Mouse (Mus musculus) heart, postnatal 0 days (tissue): ENCODE results near the gene Armc12. TPM values are rescaled to one million over a fixed set of nuclear protein-coding genes. Genes with fewer than 3 reads are reported as not detected.
A peak's percentile ranks its signal among the peaks of the same experiment; 100 is the strongest.

Source experiments
- ATAC-seq: fragments of 200-750 bp; cut with Nextera tagmentation; 2 replicates; pipeline ENCODE4 v1.8.0; 2017; ENCODE audit warnings: low read depth, moderate number of reproducible peaks, moderate library complexity; ENCODE audit not compliant: insufficient read depth
- DNase-seq: peaks from one replicate; pipeline ENCODE4 v3.0.0-alpha.2; 2016; ENCODE audit warnings: low spot score
- H3K27ac ChIP-seq: fragments of 300-500 bp; sonication (generic); 2 replicates; pipeline ENCODE4 v1.5.1; 2014; ENCODE audit warnings: low read depth, mild to moderate bottlenecking
- H3K27me3 ChIP-seq: fragments of 300-500 bp; sonication (generic); 2 replicates; pipeline ENCODE4 v1.6.1; 2014; ENCODE audit warnings: low read length, mixed read lengths; ENCODE audit not compliant: control insufficient read depth, insufficient read depth
- H3K36me3 ChIP-seq: fragments of 300-500 bp; sonication (generic); replicated peaks from 2 replicates; pipeline ENCODE4 v1.6.1; 2014; ENCODE audit warnings: low read length, mixed read lengths; ENCODE audit not compliant: control insufficient read depth, insufficient read depth
- H3K4me1 ChIP-seq: fragments of 300-500 bp; sonication (generic); 2 replicates; pipeline ENCODE4 v1.6.1; 2014; ENCODE audit warnings: antibody characterized with exemption; ENCODE audit not compliant: control insufficient read depth, insufficient read depth
- H3K4me2 ChIP-seq: fragments of 300-500 bp; sonication (generic); 2 replicates; pipeline ENCODE4 v1.6.1; 2014; ENCODE audit warnings: low read depth, mild to moderate bottlenecking, low read length, moderate library complexity
- H3K4me3 ChIP-seq: fragments of 300-500 bp; sonication (generic); 2 replicates; pipeline ENCODE4 v1.5.1; 2014; ENCODE audit warnings: low read depth, low read length
- H3K9ac ChIP-seq: fragments of 300-500 bp; sonication (generic); replicated peaks from 2 replicates; pipeline ENCODE4 v1.6.1; 2014; ENCODE audit warnings: low read depth, low read length, mixed read lengths
- H3K9me3 ChIP-seq: fragments of 300-500 bp; sonication (generic); replicated peaks from 2 replicates; pipeline ENCODE4 v1.6.1; 2016; ENCODE audit warnings: low read length; ENCODE audit not compliant: control insufficient read depth
- CTCF ChIP-seq: IDR thresholded peaks from 2 replicates; pipeline ENCODE4 v1.5.1; 2016; ENCODE audit warnings: antibody characterized with exemption, control low read depth, low read depth
- EP300 ChIP-seq: IDR thresholded peaks from 2 replicates; pipeline ENCODE4 v1.6.1; 2016; ENCODE audit warnings: antibody characterized with exemption, low read depth
- WGBS: fragments of 180-500 bp; shearing (Covaris S2); extraction: QIAGEN DNeasy Blood & Tissue Kit; methylation state at CpG from one replicate; pipeline ENCODE4 v1.1.7; 2014; 5-methylcytosine and 5-hydroxymethylcytosine counted together
- polyA plus RNA-seq: library from polyadenylated mRNA; unstranded; fragments of >200 nt; fragmentation: Nextera tagmentation; extraction: Ambion mirVana; gene quantifications from 2 replicates; pipeline ENCODE4 v1.2.1, GENCODE M21; 2015
- total RNA-seq: library from RNA; depleted of rRNA; stranded (reverse); fragments of >200 nt; gene quantifications from 2 replicates; pipeline ENCODE4 v1.2.3, GENCODE M21; 2014; ENCODE audit warnings: low replicate concordance

Gene Armc12
- total and polyA plus RNA-seq, 2 experiments from 2014 or later = not detected

DNA sequence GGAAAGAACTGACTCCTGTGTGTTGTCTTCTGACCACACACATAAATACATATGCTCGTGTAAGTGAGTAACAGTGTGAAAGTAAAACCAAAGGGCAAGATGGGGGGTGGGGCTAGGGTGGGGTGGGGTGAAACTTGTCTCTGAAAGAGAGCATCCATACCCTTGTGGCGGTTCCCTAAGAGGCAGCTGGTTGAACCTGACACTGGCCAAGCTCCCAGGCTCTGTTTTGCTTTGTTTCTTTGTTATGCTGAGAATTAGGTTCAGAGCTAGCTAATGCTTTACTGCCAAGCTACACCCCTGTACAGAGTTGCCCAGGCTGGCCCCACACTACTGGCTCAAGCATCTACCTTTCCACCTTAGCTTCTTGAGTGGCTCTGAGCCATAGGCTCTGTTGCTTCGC is 30.1 kb upstream of the Armc12 start:
- H3K4me1 ChIP-seq = no peaks in the 10 kb centered on the region
- WGBS = 75% methylated on average over 3 of the region's 3 CpGs
- no peak for TF ChIP-seq EP300
- TF ChIP-seq CTCF = no peak
- no peak for DNase-seq
- no peak overlapping the region for H3K4me2 ChIP-seq
- no peaks in the 10 kb centered on the region for H3K36me3 ChIP-seq
- no peak overlapping the region for H3K4me3 ChIP-seq
- no peak for ATAC-seq
- no peak overlapping the region for H3K9ac ChIP-seq
- H3K9me3 ChIP-seq = 0 out of 2 replicates have a peak, but pooled peaks cover 5% of the 10 kb centered on the region
- no peak overlapping the region for H3K27ac ChIP-seq
- H3K27me3 ChIP-seq = no peaks in the 10 kb centered on the region

DNA sequence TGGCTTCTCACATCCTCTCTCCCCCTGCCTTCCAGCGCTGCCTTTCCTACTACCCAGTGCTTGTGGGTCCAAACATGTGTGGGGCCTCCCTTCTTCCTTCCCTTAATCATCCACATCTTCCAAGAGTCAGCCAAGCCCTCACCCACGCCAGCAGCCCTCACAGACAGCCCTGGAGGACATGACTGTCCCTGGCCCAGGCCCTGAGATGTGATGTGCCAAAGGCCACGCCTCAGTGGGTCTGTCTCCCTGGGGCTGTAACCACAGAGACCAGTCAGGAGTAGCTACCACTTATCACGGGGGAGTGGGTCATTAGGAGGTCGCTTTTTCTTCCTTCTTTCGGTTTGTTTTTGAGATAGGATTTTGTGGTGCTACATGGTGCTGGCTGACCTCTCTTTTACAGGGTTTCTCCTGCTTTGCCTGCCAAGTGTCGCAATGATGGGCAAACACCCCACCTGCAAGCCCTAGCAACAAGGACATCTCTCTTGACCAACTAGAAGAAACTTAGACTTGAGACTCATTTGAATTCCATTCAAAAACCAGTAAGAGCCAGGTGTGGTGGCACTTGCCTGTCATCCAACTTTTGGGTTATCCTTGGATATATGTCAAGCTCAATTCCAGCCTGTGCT is 28.3 kb upstream of the Armc12 start:
- H3K9me3 ChIP-seq = 0 out of 2 replicates have a peak, but pooled peaks cover 5% of the 10 kb centered on the region
- WGBS = 41% methylated on average over 7 of the region's 7 CpGs
- no peak overlapping the region for H3K4me2 ChIP-seq
- H3K27ac ChIP-seq = no peak overlapping the region
- DNase-seq (no peak), ATAC-seq (no peak)
- TF ChIP-seq CTCF (no peak), EP300 (no peak)
- no peaks in the 10 kb centered on the region for H3K36me3 ChIP-seq
- no peaks in the 10 kb centered on the region for H3K4me1 ChIP-seq
- H3K27me3 ChIP-seq = no peaks in the 10 kb centered on the region
- no peak overlapping the region for H3K9ac ChIP-seq
- H3K4me3 ChIP-seq = no peak overlapping the region

DNA sequence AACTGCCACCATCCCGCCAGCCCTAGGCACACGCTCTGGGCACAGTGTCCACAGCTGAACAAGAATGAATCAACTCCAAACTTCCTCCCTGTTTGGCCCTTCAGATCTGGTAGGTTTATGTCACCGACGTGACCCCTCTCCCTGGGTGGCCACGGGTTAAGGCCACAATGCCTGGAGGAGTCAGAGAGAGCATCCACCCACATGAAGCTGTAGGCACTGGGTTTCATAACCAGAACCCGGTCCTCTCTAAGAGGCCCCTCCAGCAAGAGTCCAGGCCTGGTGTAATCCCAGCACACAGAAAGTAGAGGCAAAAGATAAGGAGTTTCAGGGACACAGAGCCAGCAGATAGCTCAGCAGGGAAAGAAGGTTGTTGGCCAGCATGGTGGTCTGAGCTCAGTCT is 26.4 kb upstream of the Armc12 start:
- WGBS = 77% methylated on average over 6 of the region's 6 CpGs
- Histone ChIP-seq H3K4me3 (no peak overlapping the region), H3K4me1 (peaks cover 4% of the 10 kb centered on the region; the same call in 1 of the 2 replicates), H3K9me3 (0 out of 2 replicates have a peak, but pooled peaks cover 5% of the 10 kb centered on the region), H3K27me3 (no peaks in the 10 kb centered on the region), H3K27ac (no peak overlapping the region), H3K36me3 (no peaks in the 10 kb centered on the region), H3K4me2 (no peak overlapping the region), H3K9ac (no peak overlapping the region)
- ATAC-seq = no peak
- TF ChIP-seq EP300 (no peak), CTCF (no peak)
- DNase-seq = no peak

DNA sequence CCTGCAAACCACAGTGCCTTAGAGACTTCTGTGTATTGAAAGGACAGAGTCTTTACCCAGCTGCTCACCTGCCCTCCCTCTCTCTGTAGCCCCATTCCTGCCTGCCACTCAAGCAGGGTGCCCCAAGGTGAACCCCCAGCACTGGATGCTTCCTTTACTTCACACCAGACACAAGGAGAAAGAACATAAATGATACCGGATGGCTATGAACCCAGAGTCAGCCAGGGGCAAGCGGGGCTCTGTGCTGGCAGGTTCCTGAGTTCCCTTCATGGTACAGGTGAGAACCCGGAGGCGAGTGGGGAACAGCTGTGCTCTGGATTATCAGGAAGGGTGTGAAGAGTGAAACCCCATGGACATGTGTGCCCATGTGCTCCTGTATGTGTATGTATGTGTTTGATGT is 25.0 kb upstream of the Armc12 start:
- Histone ChIP-seq H3K36me3 (no peaks in the 10 kb centered on the region), H3K9me3 (no peaks in the 10 kb centered on the region), H3K4me1 (peaks cover 6% of the 10 kb centered on the region; the same call in 1 of the 2 replicates), H3K4me3 (no peak overlapping the region), H3K4me2 (no peak overlapping the region), H3K9ac (no peak overlapping the region), H3K27ac (no peak overlapping the region), H3K27me3 (no peaks in the 10 kb centered on the region)
- ATAC-seq = no peak
- DNase-seq = no peak
- TF ChIP-seq EP300 (no peak), CTCF (no peak)
- 89% methylated on average over 4 of the region's 4 CpGs for WGBS

DNA sequence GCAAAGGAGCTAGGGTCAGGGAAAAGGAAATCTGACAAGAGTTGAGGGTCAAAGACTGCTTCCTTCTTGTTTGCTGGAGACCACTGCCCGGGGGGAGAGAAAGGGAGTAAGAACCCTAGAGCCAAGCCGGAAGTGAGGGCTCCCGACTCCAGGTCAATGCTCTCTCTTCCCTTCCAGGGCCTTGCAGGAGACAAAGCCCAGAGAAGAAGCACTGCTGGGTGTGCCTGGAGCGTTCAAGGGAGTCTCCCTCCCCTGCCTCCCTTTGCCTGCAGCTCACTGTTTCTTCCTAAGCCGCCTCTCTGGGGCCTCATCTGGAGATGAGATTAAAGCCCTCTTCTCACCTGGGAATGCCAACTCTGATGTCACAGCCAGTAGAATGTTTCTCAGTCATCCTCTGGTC is 23.7 kb upstream of the Armc12 start:
- DNase-seq (no peak), ATAC-seq (no peak)
- Histone ChIP-seq H3K4me1 (peaks cover 11% of the 10 kb centered on the region), H3K36me3 (no peaks in the 10 kb centered on the region), H3K4me3 (no peak overlapping the region), H3K9ac (no peak overlapping the region; the same call in 1 of the 2 replicates), H3K27me3 (no peaks in the 10 kb centered on the region), H3K4me2 (no peak overlapping the region), H3K9me3 (no peaks in the 10 kb centered on the region), H3K27ac (peak overlapping the region; percentile 49; the same call in 1 of the 2 replicates)
- 27% methylated on average over 5 of the region's 5 CpGs for WGBS
- no peak for TF ChIP-seq CTCF
- TF ChIP-seq EP300 = no peak

DNA sequence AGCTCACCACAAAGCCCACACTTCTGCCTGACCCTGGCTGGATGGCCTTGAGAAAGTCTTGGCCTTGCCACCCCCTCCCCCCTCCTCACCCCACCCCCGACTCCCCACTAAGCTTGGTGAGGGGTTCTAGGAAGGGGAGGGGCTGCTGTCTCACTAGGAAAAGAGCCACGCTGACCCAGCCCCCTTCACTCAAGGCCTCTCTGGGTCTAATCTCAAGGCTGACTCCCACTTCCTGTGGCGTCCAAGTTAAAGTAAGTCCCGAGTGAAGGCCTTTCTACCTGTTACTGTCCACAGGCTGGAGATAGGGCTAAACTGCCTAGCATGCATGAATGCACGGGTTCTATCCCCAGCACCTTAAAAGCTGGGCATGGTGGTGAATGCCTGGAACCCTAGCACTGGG is 23.1 kb upstream of the Armc12 start:
- WGBS = 32% methylated on average over 5 of the region's 5 CpGs
- no peak for TF ChIP-seq EP300
- no peak for TF ChIP-seq CTCF
- Histone ChIP-seq H3K27ac (peak overlapping the region; percentile 49), H3K9me3 (no peaks in the 10 kb centered on the region), H3K4me1 (peaks cover 17% of the 10 kb centered on the region), H3K4me2 (no peak overlapping the region), H3K4me3 (no peak overlapping the region), H3K27me3 (no peaks in the 10 kb centered on the region), H3K9ac (no peak overlapping the region; the same call in 1 of the 2 replicates), H3K36me3 (no peaks in the 10 kb centered on the region)
- no peak for ATAC-seq
- no peak for DNase-seq
